Mouse (Mus musculus) frontal cortex, postnatal 36 days (tissue): ENCODE results near the gene Smpd2.
A peak's percentile ranks its signal among the peaks of the same experiment; 100 is the strongest.

Source experiments
- DNase-seq, 2 experiments: peaks; one replicate each; pipeline ENCODE4 v3.0.0; 2022; ENCODE audit warnings: low spot score in 2 of 2

Smpd2 gene

DNA sequence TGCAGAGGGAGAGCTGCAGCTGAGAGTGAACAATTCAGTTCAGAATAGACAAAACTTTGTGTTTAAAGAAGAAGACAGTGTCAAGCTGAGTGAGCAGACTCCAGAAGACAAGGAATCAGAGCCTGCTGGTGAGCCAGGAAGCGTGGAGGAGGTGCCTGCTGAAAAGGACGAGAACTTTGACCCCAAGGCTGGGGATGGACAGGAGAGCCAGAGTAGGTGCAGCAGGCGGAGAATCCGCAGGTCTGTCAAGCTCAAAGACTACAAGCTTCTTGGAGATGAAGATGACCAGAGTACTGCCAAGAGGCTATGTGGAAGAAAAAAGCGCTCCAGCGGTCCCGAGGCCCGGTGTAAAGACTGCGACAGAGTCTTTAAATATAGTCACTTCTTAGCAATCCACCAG, 38.5 kb downstream of the Smpd2 start:
- DNase-seq = no peak

DNA sequence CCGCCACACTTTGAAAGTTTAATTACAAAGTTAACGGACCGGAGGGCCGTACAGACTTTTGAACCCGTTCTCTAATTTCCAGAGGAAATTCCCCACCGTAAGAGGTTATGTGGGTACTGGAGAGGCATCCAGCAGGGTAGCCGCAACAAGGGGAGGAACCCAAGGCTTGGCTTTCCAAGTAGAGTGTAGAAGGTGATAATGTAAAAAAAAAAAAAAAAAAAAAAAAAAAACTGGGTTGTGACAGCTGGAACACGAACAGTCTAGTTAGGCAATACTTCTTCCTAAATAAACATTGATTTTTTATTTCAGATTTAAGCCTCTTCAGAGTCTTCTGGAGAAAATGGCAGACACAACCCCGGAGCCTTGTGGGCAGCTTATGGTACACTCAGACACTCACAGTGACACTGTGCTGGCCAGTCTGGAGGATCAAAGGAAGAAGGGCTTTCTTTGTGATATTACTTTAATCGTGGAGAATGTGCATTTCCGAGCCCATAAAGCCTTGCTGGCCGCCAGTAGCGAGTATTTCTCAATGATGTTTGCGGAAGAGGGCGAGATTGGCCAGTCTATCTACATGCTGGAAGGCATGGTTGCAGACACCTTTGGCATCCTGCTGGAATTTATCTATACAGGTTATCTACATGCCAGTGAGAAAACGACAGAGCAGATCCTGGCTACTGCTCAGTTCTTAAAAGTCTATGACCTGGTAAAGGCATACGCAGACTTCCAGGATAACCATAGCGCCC, 39.2 kb downstream of the Smpd2 start:
- DNase-seq = no peak

DNA sequence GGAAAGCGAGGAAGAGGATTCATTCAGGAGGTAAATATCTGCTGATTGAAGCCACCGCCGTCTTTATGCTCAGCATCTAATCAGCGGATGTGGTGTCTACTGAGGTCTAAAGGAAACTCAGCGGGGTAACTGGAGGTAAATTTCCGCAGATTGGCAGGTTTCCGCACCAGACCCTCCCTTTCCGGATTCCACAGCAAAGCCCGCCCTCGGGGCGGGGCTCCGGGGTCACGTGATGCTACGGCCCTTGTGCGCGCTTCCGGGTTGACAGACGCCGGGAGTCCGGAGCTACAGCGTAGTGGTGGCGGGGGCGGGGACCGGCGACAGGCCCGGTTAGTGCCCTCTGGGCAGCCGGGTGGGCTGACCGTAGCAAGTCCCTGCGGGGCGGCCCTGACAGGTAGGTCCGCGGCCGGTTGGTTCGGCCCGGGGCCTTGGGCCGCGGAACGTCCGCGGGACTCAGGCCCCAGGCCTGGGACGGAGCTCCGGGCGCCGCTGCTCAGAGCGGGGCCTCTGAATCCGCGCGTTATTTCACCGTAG, 40.0 kb downstream of the Smpd2 start, which contains the start of gene Zbtb24:
Gene Zbtb24, plus strand, starts transcription at position 247 of the 534 bp plus-strand sequence.
- DNase-seq = peak; percentile 86 to 94

DNA sequence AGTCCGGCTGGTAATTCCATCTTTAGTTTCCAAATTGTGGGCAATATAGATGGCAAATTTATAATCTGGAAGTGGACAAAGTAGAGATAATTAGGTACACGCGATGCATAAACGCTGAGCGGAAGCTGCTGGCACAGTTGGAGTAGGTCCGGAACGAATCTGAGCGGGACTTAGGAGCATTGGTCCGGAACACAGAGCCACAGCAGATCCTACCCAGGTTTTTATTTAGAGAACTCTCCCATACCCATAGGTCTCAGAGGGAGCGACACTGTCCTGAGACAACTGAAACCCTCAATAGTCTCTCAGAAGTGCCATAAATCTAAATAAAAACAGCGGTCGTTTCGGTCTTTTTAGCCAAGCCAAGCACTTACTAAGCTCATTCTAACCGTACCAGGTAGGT, 40.5 kb downstream of the Smpd2 start:
- DNase-seq = peak in 1 of 2 experiments; percentile 36

DNA sequence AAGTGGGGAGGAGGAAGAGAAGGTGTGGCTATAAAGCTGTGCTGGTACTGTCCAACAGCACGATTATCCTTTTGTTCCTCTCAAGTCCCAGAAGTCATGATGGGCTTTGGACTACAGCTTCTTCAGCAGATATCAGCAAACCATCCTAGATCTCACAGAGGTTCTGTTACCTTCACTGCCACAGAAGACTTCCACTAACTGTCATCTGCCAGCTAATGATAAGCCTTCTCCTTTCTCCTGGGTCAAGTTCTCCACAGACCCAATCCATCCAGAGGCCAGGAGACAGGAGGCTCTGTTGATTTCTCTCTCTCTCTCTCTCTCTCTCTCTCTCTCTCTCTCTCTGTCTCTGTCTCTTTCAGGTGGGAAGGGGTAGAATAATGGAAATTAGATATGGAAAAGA, 42.0 kb downstream of the Smpd2 start:
- no peak for DNase-seq
